Mouse (Mus musculus): ENCODE measurements around the gene Tardbp.

Tardbp gene

DNA sequence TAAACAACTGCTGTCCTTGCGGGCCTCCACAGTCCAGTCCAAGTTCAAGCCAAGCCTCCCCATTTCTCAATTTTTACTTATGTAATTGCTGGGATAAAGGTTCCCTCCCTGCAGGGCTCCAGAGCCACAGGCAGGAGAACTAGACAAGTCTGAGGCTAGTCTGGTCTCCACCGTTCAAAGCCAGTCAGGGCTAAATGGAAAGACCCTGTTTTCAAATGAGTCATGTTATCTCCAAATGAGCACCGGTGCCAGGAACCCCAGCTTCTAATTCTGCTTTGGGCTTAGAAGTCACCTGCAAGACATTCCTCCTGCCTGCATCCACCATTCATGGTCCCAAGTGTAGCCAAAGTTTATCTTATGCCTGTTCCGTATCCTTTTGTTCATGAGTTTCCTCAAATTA is 24.9 kb downstream of the Tardbp start:
- no peak for DNase-seq (ENCODE audit: low spot score)

DNA sequence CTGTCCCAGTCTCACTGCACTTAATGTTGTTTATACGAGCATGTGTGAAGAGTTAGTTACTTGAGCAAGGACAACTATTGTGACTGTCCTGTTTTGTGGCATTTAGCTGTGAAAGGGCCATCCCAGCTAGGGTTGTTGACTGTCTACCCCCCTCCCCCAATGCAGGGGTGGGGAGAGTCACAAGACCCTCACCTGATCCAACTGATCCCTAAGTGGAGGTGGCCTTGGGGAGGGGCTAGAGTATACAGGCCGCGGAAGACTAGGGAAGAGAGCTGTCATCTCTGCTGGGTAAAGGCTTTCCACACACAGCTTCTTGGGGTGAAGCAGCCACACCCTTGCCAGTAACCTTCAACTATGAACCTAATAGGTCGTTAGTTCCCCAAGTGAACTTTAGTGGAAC is 26.5 kb downstream of the Tardbp start:
- no peak for DNase-seq (ENCODE audit: low spot score)

DNA sequence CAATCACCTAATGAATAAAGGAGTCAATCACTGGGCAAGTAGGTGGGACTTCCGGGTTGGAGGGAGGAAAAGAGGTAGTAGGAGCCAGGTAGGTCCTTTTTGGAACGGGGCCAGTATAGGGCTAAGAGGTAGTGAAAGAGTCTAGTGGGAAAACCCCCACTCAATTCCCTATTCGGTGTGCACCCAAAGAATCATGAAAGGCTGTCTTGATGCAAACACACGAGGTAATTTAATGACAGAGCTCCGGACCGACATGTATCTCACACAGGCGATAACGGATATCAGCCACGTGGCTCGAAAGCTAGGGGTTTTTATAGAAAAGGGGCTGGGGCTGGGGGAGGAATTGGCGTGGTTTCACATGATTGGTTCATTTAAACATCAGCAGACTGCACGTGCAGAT is 28.0 kb downstream of the Tardbp start:
- DNase-seq (ENCODE audit: low spot score): no peak

DNA sequence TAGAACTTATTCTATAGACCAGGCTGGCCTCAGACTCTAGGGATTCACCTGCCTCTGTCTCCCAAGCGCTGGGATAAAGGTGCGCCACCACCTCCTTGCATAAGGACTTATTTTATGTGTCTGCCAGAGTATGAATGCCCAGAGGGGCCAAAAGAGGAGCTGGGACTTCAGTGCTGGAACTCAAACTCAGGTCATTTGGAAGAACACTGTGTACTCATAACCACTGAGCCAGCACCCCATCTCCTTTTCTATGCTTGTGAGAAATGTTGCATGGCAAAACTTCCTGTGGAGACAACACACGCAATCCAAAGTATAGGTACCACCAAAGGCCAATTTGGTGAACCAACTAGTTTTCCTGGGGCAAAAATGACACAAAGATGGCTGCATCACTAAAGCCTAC is 30.1 kb downstream of the Tardbp start:
- no peak for DNase-seq (ENCODE audit: low spot score)

DNA sequence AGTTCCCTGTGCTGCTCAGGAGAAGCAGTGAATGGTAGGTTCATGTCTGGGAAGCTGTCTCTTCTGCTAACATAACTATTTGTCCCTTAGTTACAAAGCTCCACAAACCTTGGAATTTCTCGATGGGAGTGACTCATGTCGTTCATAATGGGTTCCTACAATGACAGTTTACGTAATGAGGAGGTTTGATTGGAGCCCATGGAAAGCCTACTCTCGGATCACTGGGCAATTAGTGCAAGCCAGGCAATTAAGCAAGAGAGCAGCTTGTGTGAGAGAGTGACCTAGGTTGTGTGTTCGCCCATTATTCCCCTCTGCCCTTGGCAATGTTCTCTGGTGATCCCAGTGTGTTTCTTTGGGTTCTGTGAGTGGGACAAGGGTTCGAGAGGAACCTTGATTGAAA is 30.9 kb downstream of the Tardbp start:
- no peak for DNase-seq (ENCODE audit: low spot score)

DNA sequence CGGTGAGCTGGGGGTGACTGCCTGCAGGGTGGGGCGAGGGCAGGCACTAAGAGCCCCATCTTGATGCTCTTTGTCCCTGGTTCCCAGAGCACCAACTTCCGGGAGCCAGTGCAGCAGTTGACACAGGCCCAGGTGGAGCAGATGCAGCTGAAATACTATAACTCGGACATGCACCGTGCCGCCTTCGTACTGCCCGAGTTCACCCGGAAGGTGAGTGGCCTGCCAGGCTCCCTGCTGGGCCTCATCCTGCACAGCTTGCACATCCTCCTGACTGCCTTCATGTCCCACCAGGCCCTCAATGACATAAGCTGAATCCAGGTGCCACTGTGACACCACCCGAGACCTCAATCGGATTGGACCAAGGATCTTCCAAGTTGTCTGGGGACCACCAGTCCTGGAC is 32.8 kb downstream of the Tardbp start:
- no peak for DNase-seq (ENCODE audit: low spot score)

DNA sequence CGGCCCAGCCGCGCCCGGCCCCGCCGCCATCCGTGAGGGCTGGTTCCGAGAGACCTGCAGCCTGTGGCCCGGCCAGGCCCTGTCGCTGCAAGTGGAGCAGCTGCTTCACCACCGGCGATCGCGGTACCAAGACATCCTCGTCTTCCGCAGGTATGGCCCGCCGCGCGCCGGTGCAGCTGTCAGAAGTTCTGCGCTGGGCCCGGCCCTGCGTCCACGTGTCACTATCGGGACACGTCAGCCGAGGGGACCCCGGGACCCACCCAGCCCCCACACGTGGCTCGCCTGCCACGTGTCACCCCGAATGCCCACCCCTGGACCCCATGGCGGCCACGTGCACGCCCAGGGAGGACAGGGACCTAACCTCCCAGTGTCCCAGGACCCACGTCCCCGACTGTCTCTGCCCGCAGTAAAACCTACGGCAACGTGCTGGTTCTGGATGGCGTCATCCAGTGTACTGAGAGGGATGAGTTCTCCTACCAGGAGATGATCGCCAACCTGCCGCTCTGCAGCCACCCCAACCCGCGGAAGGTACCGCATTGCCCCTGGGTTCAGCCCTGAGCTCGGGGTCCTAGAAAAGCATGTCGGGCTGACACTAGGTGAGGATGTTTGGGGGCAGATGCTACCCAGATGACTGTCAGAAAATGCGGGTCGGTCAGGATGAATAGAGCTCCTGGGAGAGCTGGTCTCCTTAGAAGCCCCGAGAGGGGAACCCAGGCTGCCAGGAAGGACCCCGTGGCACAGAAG is 35.0 kb downstream of the Tardbp start:
- no peak for DNase-seq (ENCODE audit: low spot score)

DNA sequence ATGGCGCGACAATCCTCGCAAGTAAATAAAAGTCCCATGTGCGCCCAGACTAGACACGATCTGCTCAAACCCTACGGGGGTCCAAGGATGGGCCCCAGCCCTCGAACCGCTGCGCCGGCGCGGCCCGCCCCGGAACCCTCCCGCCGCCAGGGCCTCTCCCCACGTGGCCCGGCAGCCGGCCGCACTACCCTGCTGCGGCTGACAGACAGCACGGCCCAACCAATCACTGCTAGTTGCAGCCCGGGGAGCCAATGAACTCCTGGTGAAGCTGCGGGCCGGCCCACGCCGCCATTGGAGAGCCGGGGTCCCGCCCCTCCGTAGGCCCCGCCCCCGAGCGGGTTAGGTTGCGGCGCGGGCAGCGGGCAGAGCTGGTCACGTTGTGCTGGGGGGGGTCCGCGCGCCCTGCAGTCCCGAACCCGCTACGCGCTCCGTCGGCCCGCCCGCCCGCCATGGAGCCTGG is 35.6 kb downstream of the Tardbp start, which contains the start of gene Srm:
Gene Srm (plus strand): TSS at position 333 of the 460 bp plus-strand sequence.
- DNase-seq (ENCODE audit: low spot score): peak; percentile 94

DNA sequence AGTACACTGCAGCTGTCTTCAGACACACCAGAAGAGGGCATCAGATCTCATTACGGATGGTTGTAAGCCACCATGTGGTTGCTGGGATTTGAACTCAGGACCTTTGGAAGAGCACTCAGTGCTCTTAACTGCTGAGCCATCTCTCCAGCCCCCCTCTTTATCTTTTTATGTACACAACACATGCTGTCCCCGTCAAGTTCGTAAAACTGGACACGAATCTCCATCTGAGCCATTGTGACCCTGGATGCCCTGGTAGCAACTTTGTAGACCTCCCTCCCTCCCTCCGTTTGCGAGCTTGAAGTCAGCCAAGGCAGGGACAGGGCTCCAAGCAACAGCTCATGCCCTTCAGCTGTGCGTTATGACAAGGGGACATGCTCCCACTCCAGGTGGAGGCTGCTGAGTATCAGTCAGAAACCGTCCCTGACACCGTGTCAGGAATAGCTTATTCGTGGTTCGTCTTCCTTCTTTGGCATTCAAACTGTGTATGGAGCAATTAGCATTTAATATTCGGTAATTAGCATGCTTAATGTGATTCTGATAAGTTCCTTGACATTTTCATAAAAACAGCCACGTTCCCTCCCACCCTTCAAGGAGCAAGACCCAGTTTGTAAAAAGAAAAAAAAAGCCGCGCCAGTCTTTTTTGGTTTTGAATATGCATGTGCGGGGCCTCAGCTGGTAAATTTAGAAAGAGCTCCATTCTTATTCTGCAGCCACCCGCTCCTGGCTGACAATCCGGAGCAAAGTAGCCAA is 36.2 kb downstream of the Tardbp start:
- DNase-seq (ENCODE audit: low spot score): no peak

DNA sequence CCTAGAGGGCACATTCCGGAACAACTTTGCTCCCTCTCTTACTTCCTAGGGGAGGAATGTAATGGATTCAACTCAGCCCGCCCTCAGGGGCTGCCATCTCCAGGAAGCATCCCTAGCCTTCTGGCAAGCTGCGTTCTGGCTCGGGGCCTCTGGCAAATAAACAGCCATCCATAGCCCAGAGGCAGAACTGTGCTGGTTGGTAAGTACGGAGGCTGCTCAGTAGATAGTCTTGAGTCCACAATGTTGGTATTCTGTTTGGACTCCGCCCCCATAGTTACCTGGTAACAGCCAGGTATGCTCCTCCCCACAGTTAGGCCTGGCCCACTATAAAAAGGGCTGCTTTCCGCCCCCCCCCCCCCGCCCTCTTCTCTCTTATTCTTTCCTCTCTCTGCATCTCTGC is 37.3 kb downstream of the Tardbp start:
- no peak for DNase-seq (ENCODE audit: low spot score)

DNA sequence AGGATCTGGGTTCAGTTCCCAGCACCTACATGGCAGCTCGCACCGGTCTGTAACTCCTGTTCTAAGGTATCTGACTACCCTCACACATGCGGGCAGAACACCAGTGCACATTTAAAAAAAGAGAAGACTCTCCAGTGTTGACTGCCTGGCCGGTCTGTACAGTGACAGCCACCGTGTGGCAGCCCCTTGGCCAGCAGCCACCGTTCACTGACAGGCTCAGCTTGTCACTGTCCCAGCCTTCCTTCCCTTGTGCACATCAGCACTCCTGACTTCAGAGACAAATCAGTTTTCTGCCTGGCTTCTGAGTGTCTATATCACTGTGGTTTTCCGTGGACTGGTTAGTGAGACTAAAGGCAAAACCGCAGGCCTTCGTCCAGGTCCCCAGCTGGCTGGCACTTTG is 38.0 kb downstream of the Tardbp start:
- no peak for DNase-seq (ENCODE audit: low spot score)

DNA sequence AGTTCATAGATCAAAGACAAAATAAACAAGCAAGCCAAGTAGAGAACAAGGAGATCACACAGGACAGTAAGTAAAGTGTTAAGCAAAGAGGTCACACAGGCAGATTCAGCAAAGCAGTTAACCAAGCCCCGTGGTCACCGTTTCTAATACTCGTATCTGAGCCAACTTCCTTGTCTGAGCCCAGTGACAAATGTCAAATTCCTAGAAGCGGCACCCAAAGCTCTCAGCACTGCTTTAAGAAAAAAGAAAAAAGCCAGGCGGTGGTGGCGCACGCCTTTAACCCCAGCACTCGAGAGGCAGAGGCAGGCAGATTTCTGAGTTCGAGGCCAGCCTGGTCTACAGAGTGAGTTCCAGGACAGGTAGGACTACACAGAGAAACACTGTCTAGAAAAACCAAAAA is 40.2 kb downstream of the Tardbp start:
- no peak for DNase-seq (ENCODE audit: low spot score)

DNA sequence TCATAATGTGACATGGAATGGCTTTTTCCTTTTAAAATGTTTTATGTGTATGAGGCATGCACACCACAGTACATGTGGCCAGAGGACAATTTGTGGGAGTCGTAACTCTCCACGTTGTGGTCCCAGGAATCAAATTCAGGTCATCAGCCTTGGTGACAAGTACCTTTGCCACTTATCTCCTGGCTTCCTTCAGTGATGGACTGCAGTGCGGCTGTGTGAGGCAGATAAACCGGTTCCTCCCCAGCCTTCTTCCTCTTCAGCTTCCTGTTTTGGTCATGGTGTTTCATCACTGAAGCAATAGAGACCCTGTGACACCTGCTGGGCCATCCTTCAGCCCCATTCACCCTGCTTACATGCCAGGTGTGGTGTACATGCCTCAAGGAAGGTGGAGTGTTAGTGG is 43.6 kb downstream of the Tardbp start:
- DNase-seq (ENCODE audit: low spot score): no peak

DNA sequence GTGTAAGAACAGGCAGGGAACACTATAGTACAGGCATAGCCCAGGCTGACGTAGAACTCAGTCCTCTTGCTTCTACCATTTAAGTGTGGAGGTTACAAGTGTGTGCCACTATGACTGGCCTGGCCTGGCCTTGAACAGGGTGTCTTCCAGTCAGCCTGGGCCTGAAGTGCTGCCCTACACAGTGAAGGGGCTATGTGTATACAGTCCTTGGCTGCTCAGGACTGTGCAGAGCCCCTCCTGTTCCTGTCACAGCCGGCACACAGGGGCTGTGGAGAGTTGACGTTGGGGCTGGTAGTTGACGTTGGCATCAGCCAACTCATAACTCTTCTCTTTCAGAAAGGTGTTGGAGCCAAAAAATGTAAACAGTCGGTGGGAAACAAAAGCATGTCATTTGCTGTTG is 45.4 kb downstream of the Tardbp start:
- no peak for DNase-seq (ENCODE audit: low spot score)

DNA sequence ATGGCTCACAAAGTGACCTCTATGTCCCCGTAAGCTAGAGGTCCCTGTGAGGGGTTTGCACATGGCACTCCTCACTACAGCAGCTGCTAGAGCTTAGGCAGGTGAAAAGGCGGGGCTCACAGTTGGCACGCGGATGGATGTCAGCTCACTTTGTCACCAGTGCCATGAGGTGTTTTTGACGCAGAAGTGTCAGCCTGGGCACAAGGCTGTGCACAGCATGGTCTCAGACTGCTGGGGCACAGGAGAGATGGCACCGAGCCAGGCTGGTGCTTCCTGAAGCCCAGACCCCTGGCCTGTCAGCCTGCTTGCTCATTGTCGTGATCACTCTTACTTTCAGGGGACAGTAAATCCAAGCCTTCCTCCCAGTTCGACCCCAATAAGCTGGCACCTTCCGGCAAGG is 46.1 kb downstream of the Tardbp start:
- DNase-seq (ENCODE audit: low spot score): no peak

DNA sequence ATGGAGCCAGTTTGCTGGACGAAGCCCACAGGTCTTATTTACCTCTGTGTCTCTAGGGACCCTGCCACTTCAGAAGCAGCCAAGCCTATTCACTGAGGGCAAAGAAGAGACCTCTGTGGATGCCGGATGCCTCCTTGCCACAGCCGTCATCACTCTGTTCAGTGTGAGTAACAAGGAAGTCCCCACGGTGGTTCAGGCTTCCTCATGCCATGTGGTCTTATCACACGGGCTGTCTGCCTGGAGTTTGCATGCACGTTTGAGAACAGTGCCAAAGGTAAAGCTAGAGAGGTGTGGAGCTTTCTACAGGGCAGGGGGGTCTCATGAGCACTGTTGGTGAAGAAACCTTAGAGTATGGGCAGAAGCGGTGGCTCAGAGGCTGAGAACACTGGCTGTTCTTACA is 53.6 kb downstream of the Tardbp start:
- DNase-seq (ENCODE audit: low spot score): no peak

DNA sequence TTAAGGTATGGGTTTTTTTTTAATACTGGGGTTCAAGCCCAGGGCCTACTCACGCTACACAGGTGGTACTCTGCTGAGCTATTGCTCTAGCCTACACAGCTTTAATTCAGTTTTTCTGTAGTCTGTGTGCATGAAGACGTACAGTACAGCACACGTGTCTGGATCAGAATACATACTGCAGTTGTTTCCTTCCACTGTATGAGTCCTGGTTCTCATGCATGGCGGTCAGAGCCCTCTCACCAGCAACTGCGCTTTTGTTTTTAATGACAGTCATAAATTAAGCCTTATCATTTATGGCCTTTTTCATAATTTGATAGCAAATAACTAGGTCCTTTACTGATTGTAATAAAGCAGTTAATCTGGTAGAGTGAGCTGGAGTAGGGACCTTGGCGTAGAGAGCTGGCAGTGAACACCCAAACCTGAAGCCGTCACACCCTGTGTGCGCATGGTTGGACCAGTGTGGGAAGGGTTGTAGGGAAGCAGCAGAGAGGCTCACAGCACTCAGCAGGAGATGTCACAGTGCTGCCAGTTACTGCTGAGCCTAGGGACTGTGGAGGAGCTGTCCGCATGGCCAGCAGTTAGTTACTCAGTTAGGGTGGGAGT is 56.0 kb downstream of the Tardbp start:
- no peak for DNase-seq (ENCODE audit: low spot score)

DNA sequence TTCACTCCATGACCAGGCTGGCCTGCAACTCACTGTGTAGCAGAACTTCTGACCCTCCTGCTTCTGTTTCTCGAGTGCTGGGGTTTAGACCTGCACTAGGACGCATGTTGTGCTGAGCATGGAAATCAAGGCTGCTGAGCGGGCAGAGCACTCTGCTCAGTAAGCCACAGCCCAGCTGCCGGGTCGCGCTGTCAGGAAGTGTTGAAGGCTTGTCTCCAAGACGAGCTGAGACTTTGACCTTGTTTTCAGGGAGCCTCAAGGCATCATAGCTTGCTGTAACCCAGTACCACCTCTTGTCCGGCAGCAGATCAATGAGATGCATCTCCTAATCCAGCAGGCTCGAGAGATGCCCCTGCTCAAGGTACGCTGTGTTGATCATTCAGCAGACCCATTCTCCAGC is 56.7 kb downstream of the Tardbp start:
- no peak for DNase-seq (ENCODE audit: low spot score)

DNA sequence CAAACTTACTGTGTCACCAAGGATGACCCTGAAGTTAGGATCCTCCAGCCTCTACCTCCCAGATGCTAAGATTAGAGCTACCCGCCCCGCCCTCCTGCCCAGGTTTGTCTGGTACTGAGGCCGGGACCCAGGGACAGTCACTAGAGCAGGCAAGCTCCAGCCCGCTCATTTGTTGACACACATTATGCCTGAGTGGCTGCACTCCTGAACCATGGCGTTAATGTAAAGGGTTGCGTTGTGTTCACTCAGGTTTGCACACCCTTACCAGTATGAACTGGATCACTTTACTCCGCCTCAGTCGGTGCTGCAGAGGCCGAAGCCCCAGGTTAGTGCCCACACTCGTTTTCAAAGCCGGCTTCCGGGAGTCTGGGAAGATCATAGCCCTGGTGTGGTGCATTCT is 63.2 kb downstream of the Tardbp start:
- no peak for DNase-seq (ENCODE audit: low spot score)

DNA sequence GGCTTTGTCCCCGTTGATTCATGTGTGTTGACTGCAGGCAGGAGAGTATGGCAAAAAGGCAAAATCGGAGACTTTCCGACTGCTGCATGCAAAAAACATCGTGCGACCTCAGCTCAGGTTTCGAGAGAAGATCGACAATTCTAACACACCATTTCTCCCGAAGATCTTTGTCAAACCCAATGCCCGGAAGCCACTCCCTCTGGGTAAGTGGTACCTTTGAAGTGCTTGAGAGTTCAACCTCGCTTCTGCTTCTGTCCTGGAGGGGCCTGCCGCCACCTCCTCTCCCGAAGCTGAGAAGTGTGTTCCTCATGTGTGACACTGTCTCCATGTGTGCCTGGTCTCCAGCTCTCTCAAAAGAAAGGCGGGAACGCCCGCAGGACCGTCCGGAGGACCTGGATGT is 64.1 kb downstream of the Tardbp start:
- DNase-seq (ENCODE audit: low spot score): no peak

Measured in layer of hippocampus, adult 9-10 months (tissue).